Mouse (Mus musculus): Measurements from ENCODE around the gene Clec10a. TPM values are rescaled to one million over a fixed set of nuclear protein-coding genes. Genes with fewer than 3 reads are reported as not detected.
A peak's percentile ranks its signal among the peaks of the same experiment; 100 is the strongest.

The Clec10a gene
- polyA plus RNA-seq, 1 experiment = not detected

DNA sequence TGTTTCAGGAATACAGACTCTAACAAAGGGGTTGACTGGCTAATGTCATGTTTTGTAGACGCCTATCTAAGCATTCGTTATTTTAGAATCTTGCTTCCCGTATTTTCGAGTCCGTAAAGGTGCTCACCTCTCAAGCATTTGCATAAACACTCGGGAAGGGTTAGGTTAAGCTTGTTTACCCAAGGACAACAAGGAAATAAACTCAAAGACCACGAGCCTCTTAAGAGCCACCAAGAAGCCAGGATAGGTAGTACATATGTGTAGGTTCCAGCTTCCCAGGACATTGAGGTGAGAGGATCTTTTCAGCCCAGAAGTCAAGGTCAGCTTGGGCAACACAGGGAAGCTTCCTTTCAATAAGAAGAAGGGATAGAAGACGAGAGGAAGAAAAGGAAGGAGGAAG is 43.1 kb downstream of the Clec10a start:
- Histone ChIP-seq H3K4me3 (ENCODE audit: insufficient read depth, low read length) (no peak overlapping the region), H3K27ac (ENCODE audit: insufficient read depth, low read length) (peak overlapping the region; percentile 74; the same call in 1 of the 2 replicates), H3K4me1 (ENCODE audit: control insufficient read depth, insufficient read depth, low read length) (peaks cover 11% of the 10 kb centered on the region)
- TF ChIP-seq POLR2A (IDR thresholded peaks at IDR 0.05; ENCODE audit: low read depth, low read length) (no peak), CTCF (IDR thresholded peaks at IDR 0.05; ENCODE audit: borderline replicate concordance, insufficient read depth, low read length) (no peak)

DNA sequence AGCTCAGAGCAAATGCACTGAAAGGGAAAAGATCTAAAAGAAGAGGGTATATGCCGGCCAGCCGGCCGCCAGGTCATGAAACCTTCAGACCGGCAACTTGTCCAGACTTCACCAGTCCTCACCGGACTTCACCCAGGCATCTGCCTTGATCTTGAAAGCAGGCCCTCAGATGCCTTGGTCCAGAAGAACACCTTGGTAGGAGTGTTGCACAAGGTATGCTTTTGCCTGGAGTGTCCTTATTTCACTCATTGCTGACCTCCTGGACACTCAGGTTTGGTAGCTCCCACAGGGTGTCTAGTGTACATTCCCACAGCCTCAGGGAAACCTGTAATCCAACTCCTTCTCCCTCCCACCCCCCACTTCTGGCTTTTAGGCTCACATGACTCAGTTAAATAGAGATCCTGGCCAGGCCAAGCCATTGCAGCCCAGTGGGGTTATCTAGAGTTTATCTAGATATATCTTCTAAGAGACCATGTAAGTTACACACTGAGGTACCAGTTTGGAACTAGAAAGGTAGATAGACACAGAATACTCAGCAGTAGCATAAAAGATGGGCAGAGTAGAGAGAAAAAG is 44.1 kb downstream of the Clec10a start:
- H3K27ac ChIP-seq (ENCODE audit: insufficient read depth, low read length) = no peak overlapping the region
- TF ChIP-seq CTCF (IDR thresholded peaks at IDR 0.05; ENCODE audit: borderline replicate concordance, insufficient read depth, low read length) (no peak), POLR2A (IDR thresholded peaks at IDR 0.05; ENCODE audit: low read depth, low read length) (no peak)
- peaks cover 8% of the 10 kb centered on the region for H3K4me1 ChIP-seq (ENCODE audit: control insufficient read depth, insufficient read depth, low read length)

DNA sequence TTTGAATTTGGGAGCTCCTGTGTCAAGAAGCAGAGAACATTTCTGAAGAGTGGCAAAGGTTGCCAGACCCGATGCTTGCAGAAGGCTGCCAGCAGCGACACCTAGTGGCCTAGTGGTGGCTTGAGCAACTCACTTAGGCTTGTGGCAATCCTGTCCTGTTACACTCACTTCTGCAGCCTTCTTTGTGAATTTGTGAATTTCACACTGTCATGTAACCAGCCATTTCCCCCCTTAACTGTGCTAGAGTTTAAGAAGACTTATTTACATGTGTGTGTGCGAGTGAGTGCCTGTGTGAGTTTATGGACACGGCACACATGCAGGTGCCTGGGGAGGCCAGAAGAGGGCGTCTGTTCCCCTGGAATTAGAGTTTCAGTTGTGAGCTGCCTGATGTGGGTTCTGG is 45.7 kb downstream of the Clec10a start:
- TF ChIP-seq CTCF (IDR thresholded peaks at IDR 0.05; ENCODE audit: borderline replicate concordance, insufficient read depth, low read length) (peak; percentile 94), POLR2A (IDR thresholded peaks at IDR 0.05; ENCODE audit: low read depth, low read length) (no peak)
- Histone ChIP-seq H3K4me1 (ENCODE audit: control insufficient read depth, insufficient read depth, low read length) (peaks cover 8% of the 10 kb centered on the region), H3K4me3 (ENCODE audit: insufficient read depth, low read length) (no peak overlapping the region), H3K27ac (ENCODE audit: insufficient read depth, low read length) (no peak overlapping the region)

More for the DNA sequence above, 44.1 kb downstream of the Clec10a start:
- no peak overlapping the region for H3K4me3 ChIP-seq (ENCODE audit: insufficient read depth, low read length)

DNA sequence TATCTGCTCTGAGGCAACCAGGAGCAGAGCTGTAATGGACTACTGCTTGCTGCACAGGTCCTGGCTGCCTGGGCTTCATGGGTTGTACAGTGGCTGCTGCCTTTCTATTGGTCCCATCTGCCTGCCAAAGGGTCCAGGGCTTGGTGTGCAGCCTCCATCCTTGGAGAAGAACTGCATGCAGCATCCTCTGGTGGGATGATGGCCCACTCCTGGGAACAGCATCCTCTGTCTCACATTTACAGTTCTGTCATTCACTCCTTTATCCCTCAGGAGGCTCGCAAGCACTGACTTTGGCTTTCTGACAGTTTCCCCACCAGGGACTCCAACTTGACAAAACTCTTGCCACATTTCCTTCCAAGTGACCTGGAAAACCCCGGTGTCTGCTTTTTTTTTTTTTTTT is 50.8 kb downstream of the Clec10a start:
- TF ChIP-seq CTCF (IDR thresholded peaks at IDR 0.05; ENCODE audit: borderline replicate concordance, insufficient read depth, low read length) (no peak), POLR2A (IDR thresholded peaks at IDR 0.05; ENCODE audit: low read depth, low read length) (no peak)

DNA sequence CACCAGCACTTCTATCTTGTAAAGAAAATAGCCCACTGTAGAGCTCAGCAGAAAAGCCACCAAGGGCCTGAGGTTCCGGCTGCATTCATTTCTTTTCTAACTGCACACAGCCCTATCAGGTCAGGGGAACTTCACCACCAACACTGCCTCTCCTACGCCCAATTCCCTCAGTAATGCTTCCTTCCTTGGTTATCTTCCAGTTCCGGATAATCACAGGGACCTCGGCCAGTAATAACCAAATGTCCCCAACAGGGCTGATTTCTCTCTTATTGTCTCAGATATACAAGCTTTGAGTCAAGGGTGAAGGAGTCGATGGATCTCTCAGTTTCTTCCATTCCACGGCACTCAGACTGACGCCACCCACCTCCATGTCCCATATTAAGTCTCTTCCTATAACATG is 51.3 kb downstream of the Clec10a start:
- Histone ChIP-seq H3K4me3 (ENCODE audit: insufficient read depth, low read length) (no peak overlapping the region), H3K27ac (ENCODE audit: insufficient read depth, low read length) (no peak overlapping the region), H3K4me1 (ENCODE audit: control insufficient read depth, insufficient read depth, low read length) (0 out of 2 replicates have a peak, but pooled peaks cover 5% of the 10 kb centered on the region)
- TF ChIP-seq CTCF (IDR thresholded peaks at IDR 0.05; ENCODE audit: borderline replicate concordance, insufficient read depth, low read length) = no peak
- no peak for TF ChIP-seq POLR2A (IDR thresholded peaks at IDR 0.05; ENCODE audit: low read depth, low read length)

More for the DNA sequence above, 50.8 kb downstream of the Clec10a start:
- Histone ChIP-seq H3K4me1 (ENCODE audit: control insufficient read depth, insufficient read depth, low read length) (0 out of 2 replicates have a peak, but pooled peaks cover 5% of the 10 kb centered on the region), H3K27ac (ENCODE audit: insufficient read depth, low read length) (no peak overlapping the region), H3K4me3 (ENCODE audit: insufficient read depth, low read length) (no peak overlapping the region)

DNA sequence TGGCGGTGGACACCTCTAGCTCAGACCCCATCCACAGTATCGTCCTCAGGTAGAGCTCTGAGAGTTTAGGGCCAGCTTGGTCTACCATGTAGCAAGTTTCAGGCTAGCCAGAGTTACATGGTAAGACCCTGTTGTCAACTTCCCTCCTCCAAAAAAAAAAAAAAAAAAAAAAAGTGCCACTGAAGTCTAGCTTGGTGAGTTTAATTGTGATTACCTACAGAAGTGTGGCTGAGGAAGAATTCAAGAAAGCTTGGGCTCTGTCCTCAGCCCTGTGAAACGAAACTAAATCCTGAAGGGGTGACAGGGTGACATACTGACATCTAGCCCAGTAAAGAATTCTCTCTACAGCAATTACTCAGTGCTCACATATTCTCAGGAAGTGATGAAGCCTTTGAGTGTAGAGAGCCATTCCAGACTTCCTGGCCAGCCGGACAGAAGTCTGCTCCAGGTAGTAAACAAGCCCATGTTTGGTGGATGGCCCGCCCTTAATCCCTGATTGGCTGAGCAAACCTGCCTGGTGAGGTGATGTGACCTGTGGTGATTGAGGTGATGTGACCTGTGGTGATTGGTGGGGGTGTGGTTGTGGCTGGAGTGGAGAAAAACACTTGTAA is 52.9 kb downstream of the Clec10a start:
- Histone ChIP-seq H3K27ac (ENCODE audit: insufficient read depth, low read length) (no peak overlapping the region), H3K4me3 (ENCODE audit: insufficient read depth, low read length) (no peak overlapping the region), H3K4me1 (ENCODE audit: control insufficient read depth, insufficient read depth, low read length) (0 out of 2 replicates have a peak, but pooled peaks cover 5% of the 10 kb centered on the region)
- TF ChIP-seq CTCF (IDR thresholded peaks at IDR 0.05; ENCODE audit: borderline replicate concordance, insufficient read depth, low read length) = no peak
- no peak for TF ChIP-seq POLR2A (IDR thresholded peaks at IDR 0.05; ENCODE audit: low read depth, low read length)

DNA sequence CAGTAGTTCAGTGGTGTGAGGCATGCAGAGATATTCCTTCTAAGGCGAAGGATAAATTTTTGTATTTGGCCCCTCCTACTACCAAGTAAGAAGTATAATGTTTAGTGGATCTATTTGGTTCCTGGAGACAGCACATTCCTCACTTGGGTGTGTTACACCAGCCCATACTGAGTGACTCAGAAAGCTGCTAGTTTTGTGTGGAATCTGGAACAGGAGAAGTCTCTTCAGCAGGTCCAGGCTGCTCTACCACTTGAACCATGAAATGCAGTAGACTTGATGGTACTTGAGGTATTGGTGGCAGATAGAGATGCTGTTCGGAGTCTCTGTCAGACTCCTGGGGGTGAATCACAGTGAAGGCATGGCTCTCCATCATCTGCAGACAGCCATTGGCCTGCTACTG is 54.7 kb downstream of the Clec10a start:
- no peak overlapping the region for H3K4me3 ChIP-seq (ENCODE audit: insufficient read depth, low read length)
- 0 out of 2 replicates have a peak, but pooled peaks cover 5% of the 10 kb centered on the region for H3K4me1 ChIP-seq (ENCODE audit: control insufficient read depth, insufficient read depth, low read length)
- no peak for TF ChIP-seq POLR2A (IDR thresholded peaks at IDR 0.05; ENCODE audit: low read depth, low read length)
- TF ChIP-seq CTCF (IDR thresholded peaks at IDR 0.05; ENCODE audit: borderline replicate concordance, insufficient read depth, low read length) = no peak
- H3K27ac ChIP-seq (ENCODE audit: insufficient read depth, low read length) = no peak overlapping the region

DNA sequence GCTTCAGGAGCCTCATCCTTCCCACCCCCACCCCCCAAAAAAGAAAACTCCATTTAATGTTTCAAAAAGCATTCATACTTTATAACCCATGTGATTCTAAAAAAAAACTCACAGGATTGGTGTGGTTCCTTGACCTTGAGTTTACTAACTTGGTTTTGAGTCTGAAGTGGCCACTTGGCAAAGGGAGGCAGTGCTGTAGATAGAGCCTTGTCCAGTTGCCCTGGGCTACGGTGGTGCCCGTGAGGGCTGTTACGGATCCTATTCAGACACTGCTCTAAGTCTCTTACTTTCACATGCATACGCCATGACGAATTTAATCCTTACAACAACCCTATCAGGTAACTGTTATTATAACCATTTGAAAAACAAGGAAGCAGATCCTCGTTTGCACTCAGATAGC is 56.0 kb downstream of the Clec10a start:
- 0 out of 2 replicates have a peak, but pooled peaks cover 5% of the 10 kb centered on the region for H3K4me1 ChIP-seq (ENCODE audit: control insufficient read depth, insufficient read depth, low read length)
- H3K4me3 ChIP-seq (ENCODE audit: insufficient read depth, low read length) = no peak overlapping the region
- no peak overlapping the region for H3K27ac ChIP-seq (ENCODE audit: insufficient read depth, low read length)
- TF ChIP-seq POLR2A (IDR thresholded peaks at IDR 0.05; ENCODE audit: low read depth, low read length) (no peak), CTCF (IDR thresholded peaks at IDR 0.05; ENCODE audit: borderline replicate concordance, insufficient read depth, low read length) (no peak)

DNA sequence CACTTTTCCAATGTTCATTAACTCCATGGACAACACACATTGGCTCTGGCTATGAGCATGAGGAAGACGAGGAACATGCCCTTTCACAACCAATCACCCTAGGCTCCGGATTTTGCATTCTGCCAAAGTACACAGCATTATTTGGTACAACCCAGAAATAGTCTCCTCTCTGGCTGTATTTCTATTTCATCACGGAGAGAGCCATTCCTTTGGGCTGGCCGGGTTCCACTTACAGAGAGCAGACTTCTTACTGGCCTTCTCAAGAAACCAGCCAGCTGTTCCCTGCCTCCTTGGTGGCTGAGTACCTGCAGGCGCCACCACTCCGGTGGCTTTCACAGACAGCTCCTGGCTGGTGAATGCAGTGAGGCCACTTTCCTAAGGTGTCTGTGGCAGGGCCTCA is 56.4 kb downstream of the Clec10a start, which contains the start of gene Slc16a11:
Slc16a11 (plus strand) TSS at position 330 of the 400 bp plus-strand sequence.
- H3K4me1 ChIP-seq (ENCODE audit: control insufficient read depth, insufficient read depth, low read length) = 0 out of 2 replicates have a peak, but pooled peaks cover 5% of the 10 kb centered on the region
- TF ChIP-seq POLR2A (IDR thresholded peaks at IDR 0.05; ENCODE audit: low read depth, low read length) (no peak), CTCF (IDR thresholded peaks at IDR 0.05; ENCODE audit: borderline replicate concordance, insufficient read depth, low read length) (no peak)
- no peak within 1 kb of the TSS for H3K4me3 ChIP-seq (ENCODE audit: insufficient read depth, low read length)
- H3K27ac ChIP-seq (ENCODE audit: insufficient read depth, low read length) = no peak within 1 kb of the TSS

DNA sequence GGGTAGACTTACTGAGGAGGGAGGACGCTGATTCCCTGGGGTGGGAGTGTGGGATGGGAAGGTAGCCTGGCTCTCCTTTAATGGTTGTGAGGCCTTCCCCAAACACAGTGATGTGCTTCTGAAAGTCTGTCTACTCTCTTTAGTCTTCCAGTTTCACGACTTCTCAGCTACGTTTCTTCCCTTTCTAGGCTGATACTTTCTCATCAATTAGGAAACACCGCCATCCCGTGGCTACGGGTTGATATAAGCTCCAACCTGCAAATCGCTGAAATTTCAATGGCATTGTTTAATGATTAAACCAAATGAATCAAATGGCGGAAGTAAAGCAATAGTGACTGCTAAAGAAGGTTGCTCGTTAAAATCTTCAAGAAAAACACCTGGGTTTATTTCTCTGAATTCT is 56.9 kb downstream of the Clec10a start:
- Histone ChIP-seq H3K27ac (ENCODE audit: insufficient read depth, low read length) (no peak overlapping the region), H3K4me3 (ENCODE audit: insufficient read depth, low read length) (no peak overlapping the region), H3K4me1 (ENCODE audit: control insufficient read depth, insufficient read depth, low read length) (0 out of 2 replicates have a peak, but pooled peaks cover 5% of the 10 kb centered on the region)
- TF ChIP-seq POLR2A (IDR thresholded peaks at IDR 0.05; ENCODE audit: low read depth, low read length) (0 out of 2 replicates have a peak, but pooled peaks have one; percentile 17), CTCF (IDR thresholded peaks at IDR 0.05; ENCODE audit: borderline replicate concordance, insufficient read depth, low read length) (no peak)

All from embryonic fibroblast, embryonic 13.5 days (primary cell).